Comparison of ENCODE assay signal across 26 mouse cellular contexts in genomic region chr3:146059356-146059926, GRCm38 (mm10). TPM values are rescaled to one million over a fixed set of nuclear protein-coding genes. Genes with fewer than 3 reads are reported as not detected.
A peak's percentile ranks its signal among the peaks of the same experiment; 100 is the strongest.
DNase-seq lines count a peak whose midpoint lies in the region; ATAC-seq lines count a peak whose summit lies in the region.
"Had no signal": no experiment of that assay in that cellular context is flagged by ENCODE, and none has a peak within 500 bp of the region (broad histone marks: within the 10 kb centered on the region; RNA-seq: fewer than 3 reads in every experiment).

No protein-coding gene starts in this region.

- H3K27ac ChIP-seq in midbrain, embryonic 11.5 days (ENCODE audit: low read depth, low read length): no peak overlapping the region
- no peak overlapping the region for H3K27ac ChIP-seq in midbrain, embryonic 16.5 days (ENCODE audit: low read length)
- H3K27ac ChIP-seq in liver, embryonic 11.5 days (ENCODE audit: low read depth, low read length): no peak overlapping the region
- H3K27ac ChIP-seq: forebrain, embryonic 12.5 days; hindbrain, embryonic 10.5 days; hindbrain, postnatal 0 days; liver, embryonic 15.5 days; midbrain, embryonic 13.5 days; neural tube, embryonic 13.5 days; stomach, embryonic 15.5 days had no signal

- peak; percentile 44 for DNase-seq in heart, adult 11 months
- no peak for DNase-seq in heart, postnatal 36 days
- peak; percentile 57 for DNase-seq in midbrain, embryonic 11.5 days (ENCODE audit: low spot score, missing footprints)
- DNase-seq in CD4-positive helper T cell, adult 2 months (ENCODE audit: low read depth, low spot score): peak; percentile 25
- DNase-seq in cerebellum, postnatal 36 days: no peak
- no peak for DNase-seq in liver, embryonic 11.5 days (ENCODE audit: low spot score)
- DNase-seq: adrenal gland, postnatal 25 days; cerebellum, adult 11 months; cerebellum, postnatal 14 days; gastrocnemius, postnatal 25 days; kidney, adult 18-20 months; lung, postnatal 4 days had no signal

- H3K9ac ChIP-seq in midbrain, embryonic 11.5 days (ENCODE audit: low read length): no peak overlapping the region
- no peak overlapping the region for H3K9ac ChIP-seq in midbrain, embryonic 16.5 days (ENCODE audit: low read depth, low read length)
- no peak overlapping the region for H3K9ac ChIP-seq in liver, embryonic 11.5 days (ENCODE audit: low read depth, low read length)
- H3K9ac ChIP-seq: forebrain, embryonic 12.5 days; liver, embryonic 15.5 days; midbrain, embryonic 13.5 days; neural tube, embryonic 13.5 days; stomach, embryonic 15.5 days had no signal

- H3K9me3 ChIP-seq in midbrain, embryonic 11.5 days (ENCODE audit: control insufficient read depth, low read length): no peaks in the 10 kb centered on the region
- no peaks in the 10 kb centered on the region for H3K9me3 ChIP-seq in midbrain, embryonic 16.5 days (replicated peaks; ENCODE audit: control insufficient read depth, low read length, poor library complexity, severe bottlenecking)
- no peaks in the 10 kb centered on the region for H3K9me3 ChIP-seq in liver, embryonic 11.5 days (ENCODE audit: control insufficient read depth, low read length)
- H3K9me3 ChIP-seq: forebrain, embryonic 12.5 days; hindbrain, embryonic 10.5 days; liver, embryonic 15.5 days; midbrain, embryonic 13.5 days; neural tube, embryonic 13.5 days; stomach, embryonic 15.5 days had no signal

- no peaks in the 10 kb centered on the region for H3K36me3 ChIP-seq in midbrain, embryonic 11.5 days (ENCODE audit: control insufficient read depth, insufficient read depth, low read length)
- H3K36me3 ChIP-seq in midbrain, embryonic 16.5 days (ENCODE audit: control insufficient read depth, insufficient read depth, low read length): no peaks in the 10 kb centered on the region
- no peaks in the 10 kb centered on the region for H3K36me3 ChIP-seq in liver, embryonic 11.5 days (ENCODE audit: control insufficient read depth, insufficient read depth, low read length)
- H3K36me3 ChIP-seq: forebrain, embryonic 12.5 days; hindbrain, embryonic 10.5 days; liver, embryonic 15.5 days; midbrain, embryonic 13.5 days; neural tube, embryonic 13.5 days; stomach, embryonic 15.5 days had no signal

- no peak overlapping the region for H3K4me3 ChIP-seq in midbrain, embryonic 11.5 days (ENCODE audit: low read depth, low read length)
- no peak overlapping the region for H3K4me3 ChIP-seq in midbrain, embryonic 16.5 days (ENCODE audit: low read depth, low read length)
- no peak overlapping the region for H3K4me3 ChIP-seq in liver, embryonic 11.5 days (ENCODE audit: low read depth, low read length)
- H3K4me3 ChIP-seq: forebrain, embryonic 12.5 days; hindbrain, embryonic 10.5 days; liver, embryonic 15.5 days; midbrain, embryonic 13.5 days; neural tube, embryonic 13.5 days; stomach, embryonic 15.5 days had no signal

- no peak for ATAC-seq in midbrain, embryonic 11.5 days (ENCODE audit: low FRiP score)
- no peak for ATAC-seq in midbrain, embryonic 16.5 days
- peak; percentile 55 for ATAC-seq in granulocyte monocyte progenitor cell, adult 5-6 weeks (replicated peaks; ENCODE audit: poor library complexity, severe bottlenecking)
- no peak for ATAC-seq in liver, embryonic 11.5 days (replicated peaks; ENCODE audit: low FRiP score)
- ATAC-seq: hindbrain, postnatal 0 days; midbrain, embryonic 13.5 days had no signal

- no peaks in the 10 kb centered on the region for H3K27me3 ChIP-seq in midbrain, embryonic 11.5 days (ENCODE audit: control insufficient read depth, insufficient read depth, low read length)
- peaks cover 3% of the 10 kb centered on the region; the same call in 1 of the 2 replicates for H3K27me3 ChIP-seq in midbrain, embryonic 16.5 days (ENCODE audit: control insufficient read depth, insufficient read depth, low read depth, low read length)
- no peaks in the 10 kb centered on the region for H3K27me3 ChIP-seq in liver, embryonic 11.5 days (replicated peaks; ENCODE audit: control insufficient read depth, insufficient read depth, low read length)
- H3K27me3 ChIP-seq: forebrain, embryonic 12.5 days; liver, embryonic 15.5 days; stomach, embryonic 15.5 days had no signal

- no peak overlapping the region for H3K4me2 ChIP-seq in midbrain, embryonic 11.5 days
- no peak overlapping the region for H3K4me2 ChIP-seq in midbrain, embryonic 16.5 days (ENCODE audit: low read length)
- H3K4me2 ChIP-seq in liver, embryonic 11.5 days: no peak overlapping the region
- H3K4me2 ChIP-seq: forebrain, embryonic 12.5 days; liver, embryonic 15.5 days; midbrain, embryonic 13.5 days; neural tube, embryonic 13.5 days; stomach, embryonic 15.5 days had no signal

- intact Hi-C loops in heart, postnatal 36 days (cut with DNase I): no loop called here

- H3K4me1 ChIP-seq in midbrain, embryonic 11.5 days (ENCODE audit: control insufficient read depth, insufficient read depth, low read length): no peaks in the 10 kb centered on the region
- H3K4me1 ChIP-seq in midbrain, embryonic 16.5 days (ENCODE audit: control insufficient read depth, insufficient read depth, low read length): no peaks in the 10 kb centered on the region
- no peaks in the 10 kb centered on the region for H3K4me1 ChIP-seq in liver, embryonic 11.5 days (replicated peaks; ENCODE audit: control insufficient read depth, insufficient read depth, low read length)
- H3K4me1 ChIP-seq: forebrain, embryonic 12.5 days; hindbrain, embryonic 10.5 days; liver, embryonic 15.5 days; midbrain, embryonic 13.5 days; neural tube, embryonic 13.5 days; stomach, embryonic 15.5 days had no signal

- WGBS in midbrain, embryonic 11.5 days: 84% methylated on average over 15 of the region's 15 CpGs
- WGBS in midbrain, embryonic 16.5 days: 87% methylated on average over 15 of the region's 15 CpGs
- 78% methylated on average over 15 of the region's 15 CpGs for WGBS in liver, embryonic 11.5 days

RNA-seq across cellular contexts. Expression of gene Wdr63, which starts 48.5 kb away (rescaled TPM):
- total RNA-seq in heart, postnatal 36 days (2021): not detected
- not detected in 2 replicates for polyA plus RNA-seq in midbrain, embryonic 11.5 days (2014; fragmentation: Nextera tagmentation; extraction: Ambion mirVana)
- 1.1 and 2.1 TPM in 2 replicates for polyA plus RNA-seq in midbrain, embryonic 16.5 days (2015; fragmentation: Nextera tagmentation; extraction: Ambion mirVana)
- not detected in 2 replicates for total RNA-seq in granulocyte monocyte progenitor cell, adult 5-6 weeks (2014; fragmentation: Nextera tagmentation)
- total RNA-seq in granulocyte monocyte progenitor cell, adult 5-6 weeks (2017): not detected in 2 replicates
- polyA plus RNA-seq in liver, embryonic 11.5 days (2014; fragmentation: Nextera tagmentation; extraction: Ambion mirVana): 0.99 and 1.6 TPM in 2 replicates
- total RNA-seq: adrenal gland, postnatal 25 days; gastrocnemius, postnatal 25 days had no signal
- polyA plus RNA-seq: frontal cortex, adult 2 months; limb, embryonic 11.5 days; liver, embryonic 15.5 days had no signal

RNA-seq across cellular contexts. Expression of gene Mcoln3, which starts 57.8 kb away (rescaled TPM):
- total RNA-seq in heart, postnatal 36 days (2021): not detected
- polyA plus RNA-seq in midbrain, embryonic 11.5 days (2014; fragmentation: Nextera tagmentation; extraction: Ambion mirVana): 3.6 and 5.1 TPM in 2 replicates
- 0.31 and 0.35 TPM in 2 replicates for polyA plus RNA-seq in midbrain, embryonic 16.5 days (2015; fragmentation: Nextera tagmentation; extraction: Ambion mirVana)
- total RNA-seq in granulocyte monocyte progenitor cell, adult 5-6 weeks (2014; fragmentation: Nextera tagmentation): not detected in 2 replicates
- not detected in 2 replicates for total RNA-seq in granulocyte monocyte progenitor cell, adult 5-6 weeks (2017)
- 1.9 and 2.0 TPM in 2 replicates for polyA plus RNA-seq in liver, embryonic 11.5 days (2014; fragmentation: Nextera tagmentation; extraction: Ambion mirVana)
- total RNA-seq: adrenal gland, postnatal 25 days; gastrocnemius, postnatal 25 days; hindbrain, postnatal 0 days; layer of hippocampus, postnatal 10 days; left cerebral cortex, adult 8-10 months had no signal
- polyA plus RNA-seq: C2C12; frontal cortex, adult 2 months had no signal

Comparison
In these comparisons a context has a peak if more than half of its experiments do, and no peak if none do; other contexts are left out.
1. DNase-seq: peak in heart, adult 11 months (single experiment), midbrain, embryonic 11.5 days (single experiment) and CD4-positive helper T cell, adult 2 months (single experiment); none in heart, postnatal 36 days (0 of 2), cerebellum, postnatal 36 days (0 of 2) and liver, embryonic 11.5 days (single experiment).